Mouse (Mus musculus): ENCODE measurements around the gene Eif2ak4.

DNA sequence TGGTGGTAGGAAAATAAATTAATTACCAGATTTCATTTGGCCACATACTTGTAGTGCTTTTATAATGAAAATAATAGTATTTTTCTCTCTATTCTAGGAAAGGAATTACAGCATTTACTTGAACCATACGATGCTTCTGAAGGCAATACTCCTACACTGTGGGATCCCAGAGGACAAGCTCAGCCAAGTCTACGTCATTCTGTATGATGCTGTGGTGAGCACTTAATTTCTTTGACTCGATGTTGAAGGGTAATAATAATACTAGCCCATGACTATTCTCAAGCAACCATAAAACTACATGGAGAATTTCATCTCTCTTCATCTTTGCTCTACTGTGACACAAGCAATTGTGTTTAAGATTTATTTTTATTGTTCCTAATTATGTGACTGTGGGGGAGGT lies 68.6 kb downstream of the Eif2ak4 start:
- no peak for TF ChIP-seq CTCF (IDR thresholded peaks at IDR 0.05; ENCODE audit: extremely low read depth, insufficient read length, insufficient replicate concordance, low read depth, low read length)
- TF ChIP-seq POLR2A (IDR thresholded peaks at IDR 0.05; ENCODE audit: low read depth, low read length) = no peak

Data from small intestine, adult 2 months (tissue).